Mouse (Mus musculus) cortical plate, adult 2 months (tissue): ENCODE results near the gene Hsf2bp.

Experiments used
- CTCF ChIP-seq: fragments of 200-500 bp; IDR thresholded peaks from 2 replicates; pipeline ENCODE4 v1.5.1; 2011; ENCODE audit warnings: mild to moderate bottlenecking, control low read depth, low read length; ENCODE audit not compliant: insufficient read depth; ENCODE audit errors: extremely low read depth
- POLR2A ChIP-seq: fragments of 200-500 bp; IDR thresholded peaks from 2 replicates; pipeline ENCODE4 v1.6.1; 2011; ENCODE audit warnings: mild to moderate bottlenecking, low read length, control low read depth; ENCODE audit not compliant: insufficient read depth; ENCODE audit errors: extremely low read depth

- TF ChIP-seq CTCF: no peak
- TF ChIP-seq POLR2A: no peak
Measured at GRCm38 (mm10) chr17:31896311-31896710, 139.8 kb downstream of the Hsf2bp start.
